Mouse (Mus musculus): ENCODE measurements around the gene Cox17. TPM values are rescaled to one million over a fixed set of nuclear protein-coding genes. Genes with fewer than 3 reads are reported as not detected.

Gene Cox17
- 151 and 186 TPM in 2 replicates for polyA plus RNA-seq (2015; fragmentation: Nextera tagmentation; extraction: Ambion mirVana)

- peak within 1 kb of the TSS; percentile 94 for H3K4me3 ChIP-seq (replicated peaks; ENCODE audit: low read length)
- H3K4me1 ChIP-seq (ENCODE audit: control insufficient read depth, insufficient read depth, low read length), result peaks cover 14% of the 10 kb centered on the region
- H3K9ac ChIP-seq (ENCODE audit: low read length), result peak within 1 kb of the TSS; percentile 85
- 3% methylated on average over 35 of the region's 35 CpGs for WGBS
- H3K27ac ChIP-seq (ENCODE audit: low read length), result peak within 1 kb of the TSS; percentile 85
- no peaks in the 10 kb centered on the region for H3K36me3 ChIP-seq (ENCODE audit: control insufficient read depth, insufficient read depth, low read length)
- ATAC-seq (ENCODE audit: insufficient read depth, low FRiP score), result peak; percentile 97
- H3K4me2 ChIP-seq (ENCODE audit: low read depth, low read length), result peak within 1 kb of the TSS; percentile 59
- H3K9me3 ChIP-seq (replicated peaks; ENCODE audit: control insufficient read depth, low read length), result no peaks in the 10 kb centered on the region
- no peaks in the 10 kb centered on the region for H3K27me3 ChIP-seq (ENCODE audit: control insufficient read depth, insufficient read depth, low read length)
Measured at GRCm38 (mm10) chr16:38346529-38347325, at the start of gene Cox17, which contains the start of gene Gm21987. Gene Cox17, plus strand, starts transcription at chr16:38346991. Gene Gm21987, plus strand, starts transcription at chr16:38347040.

GRCm38 (mm10) chr16:38298410-38298809 is 48.4 kb upstream of the Cox17 start:
- Histone ChIP-seq H3K4me3 (replicated peaks; ENCODE audit: low read length) (no peak overlapping the region), H3K9ac (ENCODE audit: low read length) (no peak overlapping the region), H3K9me3 (replicated peaks; ENCODE audit: control insufficient read depth, low read length) (no peaks in the 10 kb centered on the region), H3K27me3 (ENCODE audit: control insufficient read depth, insufficient read depth, low read length) (no peaks in the 10 kb centered on the region), H3K4me1 (ENCODE audit: control insufficient read depth, insufficient read depth, low read length) (no peaks in the 10 kb centered on the region), H3K27ac (ENCODE audit: low read length) (no peak overlapping the region), H3K4me2 (ENCODE audit: low read depth, low read length) (no peak overlapping the region), H3K36me3 (ENCODE audit: control insufficient read depth, insufficient read depth, low read length) (no peaks in the 10 kb centered on the region)
- WGBS, result 85% methylated on average over 6 of the region's 6 CpGs
- no peak for ATAC-seq (ENCODE audit: insufficient read depth, low FRiP score)

- WGBS, result 84% methylated on average over 13 of the region's 13 CpGs
- Histone ChIP-seq H3K4me3 (replicated peaks; ENCODE audit: low read length) (no peak overlapping the region), H3K9ac (ENCODE audit: low read length) (no peak overlapping the region), H3K4me1 (ENCODE audit: control insufficient read depth, insufficient read depth, low read length) (no peaks in the 10 kb centered on the region), H3K36me3 (ENCODE audit: control insufficient read depth, insufficient read depth, low read length) (no peaks in the 10 kb centered on the region), H3K9me3 (replicated peaks; ENCODE audit: control insufficient read depth, low read length) (no peaks in the 10 kb centered on the region), H3K4me2 (ENCODE audit: low read depth, low read length) (no peak overlapping the region), H3K27me3 (ENCODE audit: control insufficient read depth, insufficient read depth, low read length) (no peaks in the 10 kb centered on the region), H3K27ac (ENCODE audit: low read length) (no peak overlapping the region)
- ATAC-seq (ENCODE audit: insufficient read depth, low FRiP score), result no peak
Measured at GRCm38 (mm10) chr16:38302367-38302766, 44.4 kb upstream of the Cox17 start.

GRCm38 (mm10) chr16:38304460-38305194 is 42.2 kb upstream of the Cox17 start:
- no peaks in the 10 kb centered on the region for H3K9me3 ChIP-seq (replicated peaks; ENCODE audit: control insufficient read depth, low read length)
- 57% methylated on average over 17 of the region's 17 CpGs for WGBS
- H3K36me3 ChIP-seq (ENCODE audit: control insufficient read depth, insufficient read depth, low read length), result no peaks in the 10 kb centered on the region
- peak; percentile 62; the same call in 1 of the 2 replicates for ATAC-seq (ENCODE audit: insufficient read depth, low FRiP score)
- H3K4me1 ChIP-seq (ENCODE audit: control insufficient read depth, insufficient read depth, low read length), result no peaks in the 10 kb centered on the region
- H3K4me3 ChIP-seq (replicated peaks; ENCODE audit: low read length), result 0 out of 2 replicates have a peak overlapping the region, but pooled peaks have one; percentile 12
- H3K27me3 ChIP-seq (ENCODE audit: control insufficient read depth, insufficient read depth, low read length), result no peaks in the 10 kb centered on the region
- H3K27ac ChIP-seq (ENCODE audit: low read length), result no peak overlapping the region
- H3K4me2 ChIP-seq (ENCODE audit: low read depth, low read length), result peak overlapping the region; percentile 33
- 0 out of 2 replicates have a peak overlapping the region, but pooled peaks have one; percentile 11 for H3K9ac ChIP-seq (ENCODE audit: low read length)

DNA sequence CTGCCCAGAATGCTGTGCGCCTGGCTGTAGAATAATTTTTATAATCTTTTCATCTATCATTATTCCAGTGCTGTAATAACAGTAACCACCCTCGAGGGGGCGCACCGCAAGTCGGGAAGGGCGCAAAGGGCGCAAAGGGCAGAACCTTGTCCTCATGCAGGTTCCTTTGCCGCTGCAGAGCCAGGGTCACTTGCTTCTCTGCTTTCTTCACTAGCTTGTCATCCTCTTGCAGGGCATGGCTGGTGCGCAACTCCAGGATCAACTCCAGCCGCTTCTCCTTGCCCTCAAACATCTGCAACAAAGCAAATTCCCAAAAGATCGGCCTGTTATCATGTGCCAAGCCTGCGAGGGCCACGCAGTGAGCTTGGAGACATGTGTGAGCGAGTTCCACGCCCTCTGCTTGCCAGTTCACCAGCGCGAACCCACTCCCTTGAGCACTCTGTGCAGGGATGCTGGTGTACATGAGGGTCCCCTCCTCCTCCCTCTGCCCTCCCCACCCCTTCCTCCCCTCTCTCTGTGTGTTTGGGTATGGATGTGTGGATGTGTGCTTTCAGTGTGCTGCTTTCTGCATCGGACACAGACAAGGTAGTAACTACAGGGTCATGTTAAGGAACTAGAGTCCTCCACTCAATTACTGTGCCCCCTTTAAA is 40.1 kb upstream of the Cox17 start:
- WGBS, result 51% methylated on average over 18 of the region's 18 CpGs
- Histone ChIP-seq H3K36me3 (ENCODE audit: control insufficient read depth, insufficient read depth, low read length) (no peaks in the 10 kb centered on the region), H3K27me3 (ENCODE audit: control insufficient read depth, insufficient read depth, low read length) (no peaks in the 10 kb centered on the region), H3K4me3 (replicated peaks; ENCODE audit: low read length) (no peak overlapping the region), H3K9ac (ENCODE audit: low read length) (no peak overlapping the region), H3K9me3 (replicated peaks; ENCODE audit: control insufficient read depth, low read length) (no peaks in the 10 kb centered on the region), H3K4me2 (ENCODE audit: low read depth, low read length) (no peak overlapping the region), H3K4me1 (ENCODE audit: control insufficient read depth, insufficient read depth, low read length) (no peaks in the 10 kb centered on the region), H3K27ac (ENCODE audit: low read length) (no peak overlapping the region)
- no peak for ATAC-seq (ENCODE audit: insufficient read depth, low FRiP score)

DNA sequence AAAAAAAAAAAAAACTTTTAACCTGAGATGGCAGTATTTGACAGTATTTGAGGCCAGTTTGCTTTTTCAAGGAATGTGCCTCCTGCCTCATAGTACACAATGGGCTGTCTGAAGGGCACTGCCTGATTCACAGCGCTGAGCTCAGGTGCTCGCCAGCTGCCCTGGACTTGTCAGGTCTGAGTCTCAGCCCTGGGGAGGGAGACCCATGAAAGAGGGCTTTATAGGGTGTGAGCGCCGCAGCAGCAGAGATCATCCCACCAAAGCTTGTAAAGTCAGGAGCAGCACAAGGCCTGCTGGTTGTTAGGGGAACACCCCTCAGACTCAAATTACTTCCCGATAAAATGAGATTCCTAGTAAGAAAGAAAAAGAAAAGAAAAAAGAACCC is 39.6 kb upstream of the Cox17 start:
- Histone ChIP-seq H3K4me3 (replicated peaks; ENCODE audit: low read length) (no peak overlapping the region), H3K4me1 (ENCODE audit: control insufficient read depth, insufficient read depth, low read length) (no peaks in the 10 kb centered on the region), H3K9ac (ENCODE audit: low read length) (no peak overlapping the region), H3K36me3 (ENCODE audit: control insufficient read depth, insufficient read depth, low read length) (no peaks in the 10 kb centered on the region), H3K4me2 (ENCODE audit: low read depth, low read length) (no peak overlapping the region), H3K27me3 (ENCODE audit: control insufficient read depth, insufficient read depth, low read length) (no peaks in the 10 kb centered on the region), H3K9me3 (replicated peaks; ENCODE audit: control insufficient read depth, low read length) (no peaks in the 10 kb centered on the region), H3K27ac (ENCODE audit: low read length) (no peak overlapping the region)
- no peak for ATAC-seq (ENCODE audit: insufficient read depth, low FRiP score)
- WGBS, result 55% methylated on average over 5 of the region's 5 CpGs

GRCm38 (mm10) chr16:38307651-38308050 is 39.1 kb upstream of the Cox17 start:
- whole genome bisulfite sequencing, result 58% methylated on average over 7 of the region's 7 CpGs
- no peak for ATAC-seq (ENCODE audit: insufficient read depth, low FRiP score)
- no peaks in the 10 kb centered on the region for H3K27me3 ChIP-seq (ENCODE audit: control insufficient read depth, insufficient read depth, low read length)
- H3K27ac ChIP-seq (ENCODE audit: low read length), result no peak overlapping the region
- H3K4me1 ChIP-seq (ENCODE audit: control insufficient read depth, insufficient read depth, low read length), result no peaks in the 10 kb centered on the region
- H3K36me3 ChIP-seq (ENCODE audit: control insufficient read depth, insufficient read depth, low read length), result no peaks in the 10 kb centered on the region
- H3K4me3 ChIP-seq (replicated peaks; ENCODE audit: low read length), result no peak overlapping the region
- no peak overlapping the region for H3K9ac ChIP-seq (ENCODE audit: low read length)
- H3K4me2 ChIP-seq (ENCODE audit: low read depth, low read length), result no peak overlapping the region
- H3K9me3 ChIP-seq (replicated peaks; ENCODE audit: control insufficient read depth, low read length), result no peaks in the 10 kb centered on the region

DNA sequence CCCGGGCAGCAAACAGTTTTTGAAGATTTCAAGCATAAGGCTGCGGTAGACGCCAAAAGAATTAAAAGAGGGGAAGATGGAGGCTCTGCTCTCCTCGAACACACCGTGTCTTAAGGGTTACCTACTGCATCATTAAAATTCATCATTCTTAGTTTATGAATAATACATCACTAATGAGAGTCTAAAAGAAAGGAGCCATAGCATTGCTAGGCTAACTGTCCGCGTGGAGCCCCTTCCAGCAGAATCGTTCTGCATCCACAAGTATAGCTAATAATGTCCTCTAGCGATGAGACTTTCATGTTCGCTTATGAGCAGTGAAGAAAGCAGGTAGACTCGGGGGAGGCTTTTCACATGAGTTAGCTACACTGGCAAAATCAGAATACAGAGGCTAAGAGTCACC is 38.6 kb upstream of the Cox17 start:
- no peak overlapping the region for H3K4me3 ChIP-seq (replicated peaks; ENCODE audit: low read length)
- H3K27ac ChIP-seq (ENCODE audit: low read length), result no peak overlapping the region
- H3K36me3 ChIP-seq (ENCODE audit: control insufficient read depth, insufficient read depth, low read length), result no peaks in the 10 kb centered on the region
- H3K9me3 ChIP-seq (replicated peaks; ENCODE audit: control insufficient read depth, low read length), result no peaks in the 10 kb centered on the region
- no peak overlapping the region for H3K9ac ChIP-seq (ENCODE audit: low read length)
- WGBS, result 86% methylated on average over 11 of the region's 11 CpGs
- no peaks in the 10 kb centered on the region for H3K27me3 ChIP-seq (ENCODE audit: control insufficient read depth, insufficient read depth, low read length)
- H3K4me1 ChIP-seq (ENCODE audit: control insufficient read depth, insufficient read depth, low read length), result no peaks in the 10 kb centered on the region
- no peak overlapping the region for H3K4me2 ChIP-seq (ENCODE audit: low read depth, low read length)
- ATAC-seq (ENCODE audit: insufficient read depth, low FRiP score), result no peak

GRCm38 (mm10) chr16:38318492-38318891 is 28.3 kb upstream of the Cox17 start:
- Histone ChIP-seq H3K4me1 (ENCODE audit: control insufficient read depth, insufficient read depth, low read length) (no peaks in the 10 kb centered on the region), H3K36me3 (ENCODE audit: control insufficient read depth, insufficient read depth, low read length) (no peaks in the 10 kb centered on the region), H3K27ac (ENCODE audit: low read length) (no peak overlapping the region), H3K4me2 (ENCODE audit: low read depth, low read length) (no peak overlapping the region), H3K9me3 (replicated peaks; ENCODE audit: control insufficient read depth, low read length) (no peaks in the 10 kb centered on the region), H3K9ac (ENCODE audit: low read length) (no peak overlapping the region), H3K27me3 (ENCODE audit: control insufficient read depth, insufficient read depth, low read length) (no peaks in the 10 kb centered on the region), H3K4me3 (replicated peaks; ENCODE audit: low read length) (no peak overlapping the region)
- no peak for ATAC-seq (ENCODE audit: insufficient read depth, low FRiP score)
- 71% methylated on average over 9 of the region's 9 CpGs for WGBS

Measured in stomach, embryonic 16.5 days (tissue).